Mouse (Mus musculus) retina, postnatal 7 days (tissue): ENCODE results near the gene Nav2.

Experiments used
- DNase-seq: peaks from one replicate; pipeline ENCODE4 v3.0.0-alpha.2; 2012; ENCODE audit warnings: low read depth, low spot score

Gene Nav2

GRCm38 (mm10) chr7:49601191-49601975 lies 692.9 kb downstream of the Nav2 start:
- peak; percentile 53 for DNase-seq

GRCm38 (mm10) chr7:49604244-49604643 lies 695.7 kb downstream of the Nav2 start:
- DNase-seq: no peak

GRCm38 (mm10) chr7:49604965-49605795 lies 696.7 kb downstream of the Nav2 start:
- no peak for DNase-seq

- DNase-seq: peak; percentile 70
Observed at GRCm38 (mm10) chr7:49616258-49616735, 707.8 kb downstream of the Nav2 start.

- DNase-seq: no peak
Observed at GRCm38 (mm10) chr7:49617087-49617486, 708.6 kb downstream of the Nav2 start.

GRCm38 (mm10) chr7:49620160-49620559 lies 711.6 kb downstream of the Nav2 start:
- no peak for DNase-seq

- no peak for DNase-seq
Observed at GRCm38 (mm10) chr7:49631885-49632284, 723.4 kb downstream of the Nav2 start.

- no peak for DNase-seq
Observed at GRCm38 (mm10) chr7:49632391-49632790, 723.9 kb downstream of the Nav2 start.

GRCm38 (mm10) chr7:49633375-49633956 lies 725.0 kb downstream of the Nav2 start:
- DNase-seq: no peak

- no peak for DNase-seq
Observed at GRCm38 (mm10) chr7:49634291-49635073, 726.0 kb downstream of the Nav2 start.

- DNase-seq: no peak
Observed at GRCm38 (mm10) chr7:49635074-49635621, 726.6 kb downstream of the Nav2 start.

GRCm38 (mm10) chr7:49635971-49636370 lies 727.5 kb downstream of the Nav2 start:
- no peak for DNase-seq

GRCm38 (mm10) chr7:49636491-49637115 lies 728.1 kb downstream of the Nav2 start, which contains the start of gene Dbx1:
Gene Dbx1, minus strand, starts transcription at chr7:49636849.
- no peak for DNase-seq

GRCm38 (mm10) chr7:49637281-49637680 lies 728.8 kb downstream of the Nav2 start:
- no peak for DNase-seq

- DNase-seq: no peak
Observed at GRCm38 (mm10) chr7:49637851-49638663, 729.5 kb downstream of the Nav2 start.

GRCm38 (mm10) chr7:49638941-49639776 lies 730.6 kb downstream of the Nav2 start:
- no peak for DNase-seq

- no peak for DNase-seq
Observed at GRCm38 (mm10) chr7:49639864-49640708, 731.6 kb downstream of the Nav2 start.
